Mouse (Mus musculus) c-Kit-positive CD71-positive TER-119-negative erythroid progenitor cells, embryonic 14.5 days (primary cell): ENCODE measurements at regions not wholly inside any gene's neighbourhood (a gene's known extent, or its start where the extent isn't known, plus 50 kb on each side); places are given as distances from the start of the nearest gene placed in this dataset.

Source experiments
- DNase-seq: peaks from one replicate; pipeline ENCODE4 v3.0.0-alpha.2; 2013; ENCODE audit warnings: low read depth

GRCm38 (mm10) chr10:20780946-20781345 lies 56.1 kb upstream of the Pde7b start:
- DNase-seq, result no peak

GRCm38 (mm10) chr10:20776640-20777413 lies 51.9 kb upstream of the Pde7b start:
- no peak for DNase-seq

- no peak for DNase-seq
These were observed 51.0 kb upstream of the Pde7b start for GRCm38 (mm10) chr10:20775731-20776429.
